Mouse (Mus musculus) right cerebral cortex, postnatal 14 days (tissue): Measurements from ENCODE around the gene Icam5.
"Not testable (repeated sequence)": the region's sequence is repeated elsewhere in the genome, so short reads cannot be mapped to it uniquely, and the experiment has no call there.

Experiments
- DNase-seq: peaks from one replicate; pipeline ENCODE4 v3.0.0; 2022

Gene Icam5

GRCm38 (mm10) chr9:21036666-21037065 is 4.8 kb downstream of the Icam5 start:
- DNase-seq = peak; percentile 27

GRCm38 (mm10) chr9:21037481-21037891 is 5.6 kb downstream of the Icam5 start:
- DNase-seq = peak; percentile 42

- no peak for DNase-seq
These were observed 7.9 kb downstream of the Icam5 start for GRCm38 (mm10) chr9:21039779-21040178.

- DNase-seq = peak; percentile 50
These were observed 9.4 kb downstream of the Icam5 start for GRCm38 (mm10) chr9:21041308-21041707.

- no peak for DNase-seq
These were observed 11.7 kb downstream of the Icam5 start for GRCm38 (mm10) chr9:21043563-21043962.

- DNase-seq = not testable (repeated sequence)
These were observed 12.9 kb downstream of the Icam5 start for GRCm38 (mm10) chr9:21044785-21045184.

- no peak for DNase-seq
These were observed 13.4 kb downstream of the Icam5 start for GRCm38 (mm10) chr9:21045235-21045634.

- no peak for DNase-seq
These were observed 19.7 kb downstream of the Icam5 start for GRCm38 (mm10) chr9:21051578-21051977.

- DNase-seq = peak; percentile 50
These were observed 31.1 kb downstream of the Icam5 start for GRCm38 (mm10) chr9:21062928-21063327.

- DNase-seq = no peak
These were observed 35.3 kb downstream of the Icam5 start, which contains the start of gene Zglp1 for GRCm38 (mm10) chr9:21067006-21067684. TSS of gene Zglp1 (minus strand) at chr9:21067093.

- no peak for DNase-seq
These were observed 40.8 kb downstream of the Icam5 start for GRCm38 (mm10) chr9:21072641-21073040.

- DNase-seq = peak; percentile 93
These were observed 41.4 kb downstream of the Icam5 start, which contains the start of the genes Gm49373 and Fdx1l for GRCm38 (mm10) chr9:21073044-21073840. TSS of gene Gm49373 (minus strand) at chr9:21073096. TSS of gene Fdx1l (minus strand) at chr9:21073614.

- no peak for DNase-seq
These were observed 42.3 kb downstream of the Icam5 start for GRCm38 (mm10) chr9:21074173-21074572.

GRCm38 (mm10) chr9:21075625-21076024 is 43.8 kb downstream of the Icam5 start:
- no peak for DNase-seq

- no peak for DNase-seq
These were observed 49.3 kb downstream of the Icam5 start for GRCm38 (mm10) chr9:21081127-21081526.

- DNase-seq = no peak
These were observed 51.5 kb downstream of the Icam5 start for GRCm38 (mm10) chr9:21083324-21083723.
